Mouse (Mus musculus): ENCODE measurements around the gene Sstr5. TPM values are rescaled to one million over a fixed set of nuclear protein-coding genes. Genes with fewer than 3 reads are reported as not detected.

The Sstr5 gene
- polyA plus RNA-seq, 1 experiment, result not detected

- TF ChIP-seq POLR2A (IDR thresholded peaks at IDR 0.05; ENCODE audit: low read depth, low read length) (no peak), CTCF (conservative IDR thresholded peaks at IDR 0.05; ENCODE audit: insufficient read depth, insufficient read length, low read depth, low read length) (no peak)
- DNase-seq, result no peak
- 94% methylated on average over 3 of the region's 3 CpGs for WGBS
Observed at GRCm38 (mm10) chr17:25445841-25446240, 51.2 kb downstream of the Sstr5 start.

DNA sequence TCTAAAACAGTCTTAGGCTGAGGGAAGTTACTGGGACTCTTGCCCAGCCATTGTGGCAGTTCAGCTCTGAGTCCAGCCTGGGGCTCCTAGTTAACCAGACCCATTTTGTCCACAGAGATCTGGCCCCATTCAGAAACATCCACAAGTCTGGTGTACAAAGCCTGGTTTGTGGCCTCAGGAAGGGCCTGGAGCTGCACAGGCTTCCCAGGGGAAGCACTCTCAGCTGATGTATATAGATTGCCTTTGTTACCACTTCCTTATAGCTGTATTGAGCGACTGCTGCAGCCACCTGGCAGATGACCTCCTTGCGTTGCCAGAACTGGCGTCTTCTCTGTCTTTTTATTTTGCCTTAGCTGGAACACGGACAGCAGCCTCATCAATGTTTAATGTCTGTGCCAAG lies 52.0 kb downstream of the Sstr5 start:
- H3K27ac ChIP-seq (ENCODE audit: insufficient read depth, low read depth, low read length), result no peak overlapping the region
- DNase-seq, result no peak
- no peaks in the 10 kb centered on the region for H3K4me1 ChIP-seq (ENCODE audit: control insufficient read depth, insufficient read depth, low read length)
- no peak overlapping the region for H3K4me3 ChIP-seq (ENCODE audit: insufficient read depth, low read depth, low read length)
- H3K36me3 ChIP-seq (ENCODE audit: control insufficient read depth, insufficient read depth, low read length), result no peaks in the 10 kb centered on the region
- 52% methylated on average over 4 of the region's 4 CpGs for WGBS
- TF ChIP-seq POLR2A (IDR thresholded peaks at IDR 0.05; ENCODE audit: low read depth, low read length) (no peak), CTCF (conservative IDR thresholded peaks at IDR 0.05; ENCODE audit: insufficient read depth, insufficient read length, low read depth, low read length) (no peak)
- H3K27me3 ChIP-seq (replicated peaks; ENCODE audit: control insufficient read depth, insufficient read depth, low read length), result no peaks in the 10 kb centered on the region

More at GRCm38 (mm10) chr17:25445841-25446240, 51.2 kb downstream of the Sstr5 start:
- no peak overlapping the region for H3K4me3 ChIP-seq (ENCODE audit: insufficient read depth, low read depth, low read length)
- H3K27ac ChIP-seq (ENCODE audit: insufficient read depth, low read depth, low read length), result no peak overlapping the region
- no peaks in the 10 kb centered on the region for H3K4me1 ChIP-seq (ENCODE audit: control insufficient read depth, insufficient read depth, low read length)
- H3K36me3 ChIP-seq (ENCODE audit: control insufficient read depth, insufficient read depth, low read length), result no peaks in the 10 kb centered on the region
- no peaks in the 10 kb centered on the region for H3K27me3 ChIP-seq (replicated peaks; ENCODE audit: control insufficient read depth, insufficient read depth, low read length)

- no peaks in the 10 kb centered on the region for H3K4me1 ChIP-seq (ENCODE audit: control insufficient read depth, insufficient read depth, low read length)
- no peak overlapping the region for H3K4me3 ChIP-seq (ENCODE audit: insufficient read depth, low read depth, low read length)
- no peaks in the 10 kb centered on the region for H3K36me3 ChIP-seq (ENCODE audit: control insufficient read depth, insufficient read depth, low read length)
- H3K27me3 ChIP-seq (replicated peaks; ENCODE audit: control insufficient read depth, insufficient read depth, low read length), result no peaks in the 10 kb centered on the region
- 67% methylated on average over 3 of the region's 3 CpGs for WGBS
- H3K27ac ChIP-seq (ENCODE audit: insufficient read depth, low read depth, low read length), result no peak overlapping the region
- DNase-seq, result no peak
- TF ChIP-seq POLR2A (IDR thresholded peaks at IDR 0.05; ENCODE audit: low read depth, low read length), result no peak
- TF ChIP-seq CTCF (conservative IDR thresholded peaks at IDR 0.05; ENCODE audit: insufficient read depth, insufficient read length, low read depth, low read length), result no peak
Observed at GRCm38 (mm10) chr17:25442889-25443288, 54.2 kb downstream of the Sstr5 start.

DNA sequence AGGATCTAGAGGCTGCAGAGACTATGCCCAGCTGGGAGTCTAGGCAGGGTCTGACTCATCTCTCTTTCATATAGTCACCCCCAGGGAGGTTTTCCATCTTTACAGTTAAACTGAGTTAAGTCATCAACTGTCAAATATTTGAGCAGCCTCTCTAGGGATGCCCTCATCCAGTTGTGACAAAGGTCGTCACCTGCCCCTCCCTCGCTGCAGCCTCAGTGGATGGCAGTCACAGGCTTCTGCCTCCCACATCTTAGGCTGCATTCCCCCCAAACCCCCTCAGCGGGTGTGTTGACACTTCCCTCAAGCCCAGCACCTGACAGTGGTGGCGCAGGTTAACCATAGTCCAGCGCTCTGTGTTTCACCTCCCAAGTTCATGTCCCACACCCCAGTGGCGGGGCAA lies 55.7 kb downstream of the Sstr5 start:
- WGBS, result 81% methylated on average over 6 of the region's 6 CpGs
- Histone ChIP-seq H3K4me1 (ENCODE audit: control insufficient read depth, insufficient read depth, low read length) (no peaks in the 10 kb centered on the region), H3K27ac (ENCODE audit: insufficient read depth, low read depth, low read length) (no peak overlapping the region), H3K27me3 (replicated peaks; ENCODE audit: control insufficient read depth, insufficient read depth, low read length) (no peaks in the 10 kb centered on the region), H3K4me3 (ENCODE audit: insufficient read depth, low read depth, low read length) (no peak overlapping the region), H3K36me3 (ENCODE audit: control insufficient read depth, insufficient read depth, low read length) (no peaks in the 10 kb centered on the region)
- DNase-seq, result no peak
- TF ChIP-seq POLR2A (IDR thresholded peaks at IDR 0.05; ENCODE audit: low read depth, low read length) (no peak), CTCF (conservative IDR thresholded peaks at IDR 0.05; ENCODE audit: insufficient read depth, insufficient read length, low read depth, low read length) (no peak)

Other genes with a start within 250 kb of the Sstr5 start
- gene Baiap3, start 240.9 kb downstream of the Sstr5 start, polyA plus RNA-seq (2012; rRNA removed), result 5.6 and 6.9 TPM in 2 replicates
- gene Ube2i, start 222.7 kb downstream of the Sstr5 start, polyA plus RNA-seq (2012; rRNA removed), result 110 and 128 TPM in 2 replicates
- gene Prss34, start 198.9 kb downstream of the Sstr5 start, polyA plus RNA-seq (2012; rRNA removed), result not detected in 2 replicates
- gene Prss28, start 188.6 kb downstream of the Sstr5 start, polyA plus RNA-seq (2012; rRNA removed), result not detected in 2 replicates
- not detected in 2 replicates for gene Prss29, start 178.6 kb downstream of the Sstr5 start, polyA plus RNA-seq (2012; rRNA removed)
- not detected in 2 replicates for gene Tpsab1, start 151.7 kb downstream of the Sstr5 start, polyA plus RNA-seq (2012; rRNA removed)
- gene Tpsb2, start 131.0 kb downstream of the Sstr5 start, polyA plus RNA-seq (2012; rRNA removed), result 1.8 and 2.4 TPM in 2 replicates
- 0.12 TPM in 1 of 2 replicates, not detected in the other for gene Tpsg1, start 128.0 kb downstream of the Sstr5 start, polyA plus RNA-seq (2012; rRNA removed)
- gene Cacna1h, start 63.5 kb downstream of the Sstr5 start, polyA plus RNA-seq (2012; rRNA removed), result 0.44 and 1.3 TPM in 2 replicates
- gene Tekt4, start 42.7 kb downstream of the Sstr5 start, polyA plus RNA-seq (2012; rRNA removed), result 0.07 and 0.08 TPM in 2 replicates
- gene Sox8, start 73.4 kb upstream of the Sstr5 start, polyA plus RNA-seq (2012; rRNA removed), result 0.70 and 0.76 TPM in 2 replicates
- 31.6 and 35.4 TPM in 2 replicates for gene Lmf1, start 81.8 kb upstream of the Sstr5 start, polyA plus RNA-seq (2012; rRNA removed)
- gene Gng13, start 219.9 kb upstream of the Sstr5 start, polyA plus RNA-seq (2012; rRNA removed), result not detected in 2 replicates
- 0.75 and 1.5 TPM in 2 replicates for gene Chtf18, start 230.1 kb upstream of the Sstr5 start, polyA plus RNA-seq (2012; rRNA removed)
- gene Rpusd1, start 230.4 kb upstream of the Sstr5 start, polyA plus RNA-seq (2012; rRNA removed), result 20.7 and 26.4 TPM in 2 replicates
- gene Mslnl, start 238.8 kb upstream of the Sstr5 start, polyA plus RNA-seq (2012; rRNA removed), result 0.10 TPM in 1 of 2 replicates, not detected in the other